Mouse (Mus musculus) ES-Bruce4 (cell line): ENCODE data around the gene Parp3.

Experiments
- CTCF ChIP-seq: IDR thresholded peaks from one replicate; pipeline ENCODE4 v1.8.1; 2011; ENCODE audit warnings: low read depth, low read length
- EP300 ChIP-seq: IDR thresholded peaks from 2 replicates; pipeline ENCODE4 v1.6.1; 2011; ENCODE audit warnings: low read depth, low read length; ENCODE audit not compliant: insufficient read depth
- POLR2A ChIP-seq: IDR thresholded peaks from one replicate; pipeline ENCODE4 v1.8.1; 2011; ENCODE audit warnings: low read length; ENCODE audit not compliant: insufficient read depth

GRCm38 (mm10) chr9:106469776-106470175 lies 7.0 kb downstream of the Parp3 start:
- TF ChIP-seq EP300 (no peak), CTCF (no peak), POLR2A (no peak)
